Mouse (Mus musculus) natural killer cell, adult 2 months (primary cell): Measurements from ENCODE around the gene Hsd17b11.
"Not testable (repeated sequence)": the region's sequence is repeated elsewhere in the genome, so short reads cannot be mapped to it uniquely, and the experiment has no call there.

Experiments
- DNase-seq, 2 experiments: peaks; one replicate each; pipeline ENCODE4 v3.0.0; 2022; ENCODE audit warnings: low spot score in 2 of 2

Gene Hsd17b11

GRCm38 (mm10) chr5:104035824-104036223 is 14.1 kb upstream of the Hsd17b11 start:
- no peak for DNase-seq

DNA sequence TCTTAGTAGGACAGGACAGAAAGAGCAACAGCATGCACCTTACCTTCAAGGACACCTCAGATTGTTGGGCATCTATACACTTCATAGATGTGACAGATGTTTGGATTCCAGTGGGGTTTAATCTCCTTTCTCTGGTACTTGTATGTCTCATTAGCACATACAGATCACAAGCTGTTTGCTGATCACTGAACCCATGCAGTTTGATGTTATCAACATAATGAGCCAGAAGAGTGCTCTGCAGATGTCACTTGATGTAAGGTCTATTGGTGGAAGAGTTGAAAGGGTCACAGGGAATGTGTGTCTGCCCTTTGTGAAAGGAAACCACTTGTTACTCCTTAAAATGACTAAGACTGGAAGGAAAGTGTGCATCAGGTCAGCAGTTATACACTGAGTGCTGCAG is 13.3 kb upstream of the Hsd17b11 start:
- DNase-seq = no peak

DNA sequence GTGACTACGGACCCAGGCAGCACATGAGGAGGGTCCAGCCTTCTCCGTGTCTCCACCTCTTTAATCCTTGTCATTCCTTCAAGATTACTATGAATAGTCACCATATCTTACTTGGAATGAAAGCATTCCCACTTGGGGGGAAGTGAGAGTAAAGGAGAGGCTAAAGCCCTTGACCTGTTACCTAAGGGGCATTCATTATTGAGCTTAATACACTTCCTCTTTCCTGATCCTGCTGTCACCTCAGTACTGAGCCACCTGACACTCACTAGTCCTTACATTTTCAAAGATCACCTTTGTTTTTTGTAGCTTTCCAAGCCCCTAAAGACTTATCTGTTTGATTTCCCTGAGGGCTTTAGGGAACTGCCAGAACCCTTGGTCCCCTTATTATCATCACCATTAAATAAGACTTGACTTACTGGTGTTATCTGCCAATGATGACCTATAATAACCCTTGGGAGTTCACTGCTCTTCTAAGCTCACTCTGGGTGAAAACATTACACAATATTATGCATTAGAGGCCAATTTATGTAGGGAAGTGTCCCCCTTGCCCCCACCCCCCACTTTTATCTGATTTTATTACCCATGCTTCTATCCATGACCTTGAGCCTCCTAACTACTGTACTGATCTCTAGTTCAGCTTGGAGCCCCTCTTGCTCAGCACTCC is 10.8 kb upstream of the Hsd17b11 start:
- no peak for DNase-seq

GRCm38 (mm10) chr5:104025245-104025854 is 3.6 kb upstream of the Hsd17b11 start:
- no peak for DNase-seq

GRCm38 (mm10) chr5:104024762-104025161 is 3.0 kb upstream of the Hsd17b11 start:
- DNase-seq = no peak

DNA sequence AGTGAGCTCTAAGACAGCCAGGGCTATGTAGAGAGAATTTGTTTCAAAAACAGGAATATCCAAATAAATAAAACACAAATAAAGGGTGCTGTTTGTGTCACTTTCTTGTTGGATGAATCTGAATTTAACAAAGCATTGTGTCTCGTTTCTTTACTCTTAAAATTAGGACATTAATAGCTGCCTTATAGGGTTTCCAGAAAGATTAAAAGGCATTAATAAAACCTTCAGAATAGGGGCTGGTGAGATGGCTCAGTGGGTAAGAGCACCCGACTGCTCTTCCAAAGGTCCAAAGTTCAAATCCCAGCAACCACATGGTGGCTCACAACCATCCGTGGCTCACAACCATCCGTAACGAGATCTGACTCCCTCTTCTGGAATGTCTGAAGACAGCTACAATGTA is 2.5 kb upstream of the Hsd17b11 start:
- not testable (repeated sequence) for DNase-seq

DNA sequence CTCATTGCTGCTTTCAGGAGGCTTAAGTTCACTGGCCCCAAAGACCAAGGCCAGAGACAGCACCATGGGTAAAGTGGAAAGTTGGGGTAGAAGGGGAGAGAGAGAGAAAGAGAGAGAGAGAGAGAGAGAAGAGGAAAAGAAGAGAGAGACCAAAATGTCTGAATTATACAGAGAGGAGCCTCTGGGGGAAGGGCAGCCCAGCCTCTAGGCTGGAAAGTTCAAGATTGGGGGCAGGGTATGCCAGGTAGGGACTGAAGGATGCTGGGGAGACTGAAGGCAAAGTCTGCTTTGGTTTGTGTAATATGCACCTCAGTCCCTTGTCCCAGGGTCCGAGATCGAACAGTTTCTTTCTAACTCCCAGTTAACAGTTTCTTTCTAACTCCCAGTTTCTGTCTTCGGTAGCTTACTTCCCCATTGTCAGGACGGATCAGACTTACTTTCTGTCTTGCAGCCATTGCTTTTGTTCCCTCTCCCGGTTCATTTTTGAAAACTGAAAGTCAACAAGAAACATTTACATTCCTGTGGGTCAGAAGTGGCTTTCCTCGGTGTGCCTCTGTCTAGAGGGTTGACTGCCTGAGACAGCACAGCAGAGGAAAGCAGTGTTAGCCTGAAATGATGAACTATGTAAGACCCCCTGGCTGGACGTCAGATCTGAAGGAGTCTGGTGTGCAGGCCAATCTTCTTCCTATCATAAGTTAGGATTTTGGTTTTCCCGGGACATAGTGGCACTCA is 1.7 kb upstream of the Hsd17b11 start:
- no peak for DNase-seq

DNA sequence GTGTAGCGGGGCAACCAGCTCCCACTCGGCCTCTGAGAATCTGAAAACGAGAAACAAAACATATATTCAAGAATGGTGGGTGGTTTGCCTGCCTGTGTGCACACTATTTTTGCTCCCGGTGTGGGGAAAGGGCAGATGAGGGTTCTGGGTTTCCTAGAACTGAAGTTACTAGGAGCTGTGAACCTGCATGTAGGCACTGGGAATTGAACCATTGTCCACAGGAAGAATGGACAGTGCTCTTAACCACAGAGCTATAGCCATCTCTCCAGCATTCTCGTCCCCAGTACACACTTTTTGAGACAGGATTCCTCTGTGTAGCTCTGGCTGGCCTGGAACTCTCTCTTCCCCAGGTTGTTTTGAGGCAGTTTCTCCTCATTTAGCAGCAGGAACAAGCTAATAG is 839 bp upstream of the Hsd17b11 start:
- DNase-seq = no peak

DNA sequence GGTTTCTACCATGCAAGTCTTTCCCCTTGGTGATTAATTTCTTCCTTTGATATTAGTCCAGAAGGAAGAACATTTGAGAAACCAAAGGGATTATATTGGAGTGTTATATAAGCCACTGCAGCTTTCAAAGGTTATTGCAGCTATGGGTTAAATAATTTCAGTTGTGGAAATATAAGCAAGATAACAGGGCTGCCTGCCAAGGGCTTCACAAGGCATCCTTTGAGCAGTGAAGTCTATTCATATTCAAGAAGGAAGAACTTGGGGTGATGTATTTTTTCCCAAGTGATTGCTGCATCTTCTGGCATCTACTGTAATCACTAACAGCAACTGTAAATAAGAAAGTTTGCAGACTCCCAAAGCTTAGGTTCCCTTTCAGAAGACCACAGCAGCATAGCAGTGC is 10.3 kb downstream of the Hsd17b11 start:
- DNase-seq = no peak

GRCm38 (mm10) chr5:104010261-104010660 is 11.5 kb downstream of the Hsd17b11 start:
- no peak for DNase-seq

DNA sequence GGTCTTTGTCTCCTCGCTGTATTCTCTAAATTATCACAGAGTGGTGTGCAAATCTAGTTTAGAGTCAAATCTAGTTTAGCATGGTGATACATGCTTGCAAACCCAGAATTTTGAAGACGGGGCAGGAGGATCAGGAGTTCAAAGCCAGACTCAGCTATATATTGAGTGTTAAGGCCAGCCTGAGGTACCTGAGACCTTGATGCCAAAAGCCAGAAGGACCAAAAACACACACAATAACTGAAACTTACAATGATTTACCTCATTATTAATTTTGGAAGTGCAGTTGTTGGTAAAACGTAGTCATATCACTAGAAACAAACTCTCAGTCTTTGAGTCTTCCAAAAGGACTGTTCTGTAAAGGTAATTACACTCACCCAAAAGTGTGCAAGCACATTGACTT is 12.3 kb downstream of the Hsd17b11 start:
- no peak for DNase-seq

DNA sequence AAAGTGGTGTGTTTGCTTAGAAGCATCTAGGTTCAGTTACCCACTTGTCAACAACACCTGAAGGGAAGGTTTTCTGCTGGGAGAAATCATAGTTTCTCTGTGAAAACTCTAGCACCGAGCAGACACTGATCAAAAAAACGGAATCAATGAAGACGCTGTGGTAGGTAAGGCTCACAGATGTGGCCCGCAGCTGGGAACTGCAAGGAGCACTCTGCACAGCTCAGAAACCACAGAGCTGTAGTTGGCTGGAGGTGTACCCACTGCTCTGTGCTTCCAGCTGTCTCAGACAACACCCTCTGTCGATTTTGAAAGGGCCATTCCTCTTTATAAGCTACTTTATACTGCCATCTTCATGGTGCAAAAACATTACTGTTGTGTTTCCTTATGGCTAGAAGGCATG is 13.9 kb downstream of the Hsd17b11 start:
- no peak for DNase-seq

- no peak for DNase-seq
Measured at GRCm38 (mm10) chr5:104006811-104007210, 14.9 kb downstream of the Hsd17b11 start.

- no peak for DNase-seq
Measured at GRCm38 (mm10) chr5:104003955-104004354, 17.8 kb downstream of the Hsd17b11 start.

- DNase-seq = no peak
Measured at GRCm38 (mm10) chr5:104003256-104003931, 18.3 kb downstream of the Hsd17b11 start.

DNA sequence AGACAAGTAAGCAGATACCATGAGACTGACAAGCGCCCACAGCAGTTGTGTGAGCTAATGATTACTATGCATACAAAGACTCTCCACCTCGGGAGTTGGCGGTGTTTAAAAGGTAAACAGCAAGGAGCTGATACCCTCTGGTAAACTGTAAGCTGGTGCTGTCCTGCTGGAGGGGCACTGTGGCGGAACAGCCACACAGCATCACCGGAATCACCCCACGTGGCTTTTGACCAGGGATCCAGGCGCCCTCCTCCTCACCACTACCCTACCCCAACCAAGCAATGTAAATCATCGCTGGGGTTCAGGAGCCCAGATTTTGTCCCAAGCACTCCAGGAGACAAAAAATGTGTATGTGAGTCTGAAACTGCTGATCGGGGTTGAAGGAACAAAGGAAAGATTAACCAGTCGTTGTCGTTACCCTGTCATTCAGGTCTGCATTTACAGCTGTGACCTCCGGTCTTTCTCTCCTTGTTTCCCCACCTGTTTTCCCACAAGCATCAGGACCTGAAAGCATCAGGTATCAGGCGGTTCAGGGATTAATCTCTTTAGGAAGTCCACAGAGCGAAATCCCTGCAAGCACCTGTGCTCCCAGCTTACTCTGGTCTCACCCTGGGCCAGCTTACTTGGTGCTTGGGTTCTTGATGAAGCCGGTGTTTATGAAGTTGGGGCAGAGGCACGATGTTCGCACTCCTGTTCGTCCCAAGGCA is 19.0 kb downstream of the Hsd17b11 start:
- no peak for DNase-seq

- DNase-seq = peak; percentile 62 to 78
Measured at GRCm38 (mm10) chr5:103999738-104000137, 22.0 kb downstream of the Hsd17b11 start.

DNA sequence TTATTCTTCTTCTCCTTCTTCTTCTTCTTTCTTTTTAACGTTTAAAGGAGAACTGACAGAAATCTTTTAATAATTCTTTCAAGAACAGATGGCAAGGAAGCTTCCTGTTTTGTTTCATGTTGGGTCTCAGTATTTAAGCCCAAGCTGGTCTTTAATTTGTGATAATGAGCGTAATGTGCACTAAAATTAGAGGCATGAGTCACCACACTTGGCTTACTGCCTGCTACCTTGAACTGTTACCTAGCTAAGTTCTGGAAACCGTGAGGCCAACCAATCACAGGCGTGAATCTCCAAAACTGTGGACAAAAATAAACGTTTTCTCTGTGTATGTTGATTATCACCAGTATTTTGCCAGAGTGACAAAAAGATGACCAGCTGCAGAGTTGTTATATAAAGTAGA is 23.0 kb downstream of the Hsd17b11 start:
- no peak for DNase-seq

DNA sequence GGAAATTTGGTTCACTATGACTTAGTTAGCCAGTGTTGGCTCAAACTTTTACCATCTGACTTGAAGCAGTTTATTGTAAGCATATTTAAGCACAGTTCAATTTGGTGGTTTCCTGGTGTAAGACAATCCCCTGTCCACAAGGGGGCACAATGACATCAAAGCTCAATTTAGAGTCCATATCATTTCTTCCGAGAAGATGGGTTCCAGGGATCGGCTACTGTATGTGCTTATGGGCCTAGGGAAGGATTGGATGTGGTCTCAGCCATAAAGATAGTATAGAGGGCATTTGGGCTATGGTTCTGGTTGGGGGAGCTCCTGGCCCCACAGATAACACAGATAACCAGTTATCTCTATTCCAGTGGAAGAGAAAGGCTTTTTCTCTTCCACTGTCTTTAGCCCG is 26.5 kb downstream of the Hsd17b11 start:
- no peak for DNase-seq

DNA sequence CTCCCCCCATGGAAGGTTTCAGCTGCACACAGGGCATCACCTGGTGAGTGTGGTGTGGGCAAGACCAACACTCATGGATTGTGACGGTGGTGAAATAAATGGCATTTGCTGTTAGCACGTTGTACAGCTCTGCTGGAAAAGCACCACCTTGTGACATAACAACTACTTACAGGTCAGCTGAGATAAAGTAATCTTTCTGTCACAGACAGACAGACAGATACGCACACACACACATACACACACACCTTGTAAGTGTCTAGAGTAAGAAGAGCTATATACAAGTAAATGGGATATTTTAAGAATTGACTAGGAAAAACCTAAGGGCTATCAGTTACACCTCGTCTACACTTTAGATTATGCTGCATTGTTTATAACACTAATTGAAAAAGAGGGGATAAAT is 27.1 kb downstream of the Hsd17b11 start:
- no peak for DNase-seq

DNA sequence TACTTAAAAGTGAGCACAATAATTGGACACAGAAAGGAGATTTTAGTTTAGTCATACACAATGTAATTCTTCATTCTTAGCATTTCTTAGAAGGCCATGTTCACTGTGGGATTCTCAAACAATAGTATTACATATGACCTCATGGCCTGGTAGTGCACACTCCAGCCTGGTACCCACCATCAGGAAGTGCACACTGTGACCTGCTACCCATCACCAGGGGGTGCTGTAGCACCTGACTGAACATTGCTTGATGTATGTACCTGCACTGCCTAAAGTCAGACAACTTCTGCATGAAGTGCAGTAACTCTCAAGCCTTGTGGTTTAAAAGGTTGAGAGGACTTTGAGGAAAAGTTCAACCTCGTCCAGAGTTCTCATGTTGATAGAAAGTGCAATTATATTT is 28.1 kb downstream of the Hsd17b11 start:
- DNase-seq = no peak

DNA sequence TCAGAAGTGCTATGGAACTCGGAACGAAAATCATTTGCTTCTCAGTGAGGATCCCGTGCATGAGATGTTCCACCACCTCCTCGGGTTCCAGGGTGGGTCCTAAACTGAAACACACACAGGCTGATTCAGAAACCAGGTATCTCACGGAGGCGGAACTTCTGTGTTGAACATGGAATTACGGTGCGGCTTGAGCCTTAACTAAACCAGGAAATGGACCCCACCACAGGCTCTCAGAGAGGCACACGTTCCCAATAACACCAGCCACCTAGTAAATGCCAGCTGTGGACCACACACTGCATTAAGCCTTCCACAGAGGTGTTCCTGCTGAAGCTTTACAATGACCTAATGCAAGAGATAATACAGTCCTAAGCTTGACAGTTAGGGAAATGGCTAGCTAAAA is 28.9 kb downstream of the Hsd17b11 start:
- DNase-seq = no peak
